Mouse (Mus musculus) liver (tissue): Measurements from ENCODE around the gene Ctnnbl1.

ENCODE experiments used
- DNase-seq: peaks from one replicate; pipeline ENCODE4 v3.0.0-alpha.2; 2020; ENCODE audit warnings: mixed read lengths

Gene Ctnnbl1

GRCm38 (mm10) chr2:157823456-157823855 is 86.3 kb downstream of the Ctnnbl1 start:
- no peak for DNase-seq

DNA sequence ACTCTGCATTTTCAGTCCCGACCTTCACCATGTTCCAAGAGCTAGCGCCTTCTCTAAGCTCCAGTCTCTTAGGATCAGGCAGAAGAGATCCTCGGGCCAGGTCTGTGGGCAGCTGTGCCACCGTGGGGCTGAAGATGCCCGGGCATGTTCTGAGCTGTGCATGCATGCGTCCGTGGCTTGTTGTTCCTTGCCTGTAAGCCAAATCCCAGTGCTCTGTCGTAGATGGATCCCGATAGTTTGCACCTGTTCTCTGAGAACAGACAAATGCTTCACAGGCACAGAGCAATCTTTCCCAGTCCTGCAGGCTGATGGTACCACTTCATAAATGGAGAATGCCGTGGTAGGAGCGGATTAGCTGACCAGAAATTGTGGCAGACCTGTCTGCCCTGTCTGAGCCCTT is 87.0 kb downstream of the Ctnnbl1 start:
- no peak for DNase-seq

DNA sequence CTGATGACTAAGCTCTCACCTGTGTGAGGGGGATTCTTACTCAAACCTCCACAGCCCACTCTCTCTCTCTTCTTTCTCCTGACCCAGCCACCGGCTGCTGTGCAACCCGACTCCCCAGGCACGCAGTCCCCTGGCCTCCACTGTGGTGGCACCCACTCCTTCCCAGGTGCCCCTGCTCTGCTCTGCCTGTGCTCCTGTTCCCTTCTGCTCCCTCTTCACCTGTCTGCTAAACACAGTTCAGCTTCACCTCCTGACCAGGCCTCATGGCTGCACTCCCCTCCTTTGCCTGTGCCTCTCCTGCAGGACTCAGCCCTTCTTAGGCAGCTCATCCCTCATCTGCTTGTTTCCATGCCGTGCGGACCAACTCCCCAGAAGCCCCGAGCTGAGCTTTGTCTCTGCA is 92.9 kb downstream of the Ctnnbl1 start:
- DNase-seq, result no peak

DNA sequence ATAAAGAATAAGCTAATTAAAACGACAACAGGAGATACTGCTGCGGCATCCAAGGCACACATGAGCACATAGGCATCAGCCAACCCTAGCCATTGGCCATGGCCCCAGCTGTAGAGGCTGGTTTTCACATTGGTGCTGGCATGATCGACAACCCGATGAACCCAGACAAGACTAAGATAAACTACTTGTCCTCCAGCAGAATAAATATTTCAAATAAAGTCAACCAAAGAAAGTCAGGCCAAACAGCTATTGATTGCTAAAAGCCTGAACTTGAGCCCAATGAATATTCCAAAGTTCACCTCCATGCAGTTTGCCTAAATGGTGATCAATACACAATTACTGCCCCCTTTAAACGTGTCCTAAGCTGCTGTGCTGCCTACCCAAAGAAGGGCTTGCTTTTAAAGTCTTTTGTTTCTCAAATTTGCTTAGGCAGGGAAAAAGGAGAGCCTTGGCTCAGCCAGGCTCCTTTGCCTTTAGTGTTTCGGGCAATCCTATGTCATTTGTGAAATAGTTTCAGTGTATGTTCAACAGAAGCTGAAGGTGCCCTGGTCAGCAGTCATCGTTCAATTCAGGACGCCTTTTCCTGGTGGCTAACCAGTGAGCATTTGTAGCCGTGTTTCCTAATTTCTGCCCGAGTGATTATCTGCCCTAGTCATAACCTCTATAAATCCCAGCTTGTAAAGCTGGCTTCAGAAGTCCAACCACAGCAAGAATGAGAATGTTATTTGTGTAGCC is 93.6 kb downstream of the Ctnnbl1 start:
- no peak for DNase-seq

- DNase-seq, result no peak
Measured at GRCm38 (mm10) chr2:157837050-157837449, 99.8 kb downstream of the Ctnnbl1 start.

- no peak for DNase-seq
Measured at GRCm38 (mm10) chr2:157838206-157838923, 101.2 kb downstream of the Ctnnbl1 start.

- DNase-seq, result no peak
Measured at GRCm38 (mm10) chr2:157840641-157841078, 103.5 kb downstream of the Ctnnbl1 start.

DNA sequence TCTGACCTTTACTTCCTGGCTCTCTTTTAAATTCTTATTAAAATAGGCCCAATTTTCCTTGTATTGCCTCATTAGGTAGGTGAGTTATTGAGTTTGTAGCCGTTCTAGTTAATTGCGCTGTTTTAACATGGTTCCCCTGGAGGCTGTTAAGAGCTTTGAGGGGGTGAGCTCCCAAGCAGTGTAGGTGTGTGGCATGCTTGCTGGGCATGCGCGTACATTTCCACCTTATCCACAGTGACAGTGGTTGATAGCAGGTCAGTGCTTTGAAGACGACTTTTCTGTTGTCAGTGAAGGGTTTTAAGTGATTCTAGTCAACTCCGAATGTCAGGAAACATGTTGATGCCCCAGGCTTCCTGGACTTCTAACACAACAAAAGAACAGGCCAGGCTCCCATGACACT is 103.9 kb downstream of the Ctnnbl1 start:
- DNase-seq, result no peak

GRCm38 (mm10) chr2:157844746-157845145 is 107.5 kb downstream of the Ctnnbl1 start:
- no peak for DNase-seq

GRCm38 (mm10) chr2:157845831-157846230 is 108.6 kb downstream of the Ctnnbl1 start:
- no peak for DNase-seq

DNA sequence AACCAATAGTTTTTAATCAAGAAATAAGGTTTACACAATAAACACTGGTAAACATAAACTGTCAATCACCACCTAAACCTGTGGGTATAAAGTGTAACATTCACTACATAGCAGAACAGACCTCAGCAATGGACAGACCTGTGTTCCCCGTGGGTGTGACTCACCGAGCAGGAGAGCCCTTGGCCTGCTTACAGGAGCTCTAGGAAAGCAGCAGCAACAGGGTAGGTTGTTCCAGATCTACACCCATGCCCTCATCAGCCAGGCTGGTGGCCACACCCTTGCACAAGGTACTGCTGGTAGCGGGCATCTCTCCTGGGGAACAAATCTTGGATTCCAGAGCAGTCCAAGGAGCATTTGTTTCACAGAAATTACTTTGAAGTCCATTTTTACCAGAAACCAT is 115.9 kb downstream of the Ctnnbl1 start:
- no peak for DNase-seq

DNA sequence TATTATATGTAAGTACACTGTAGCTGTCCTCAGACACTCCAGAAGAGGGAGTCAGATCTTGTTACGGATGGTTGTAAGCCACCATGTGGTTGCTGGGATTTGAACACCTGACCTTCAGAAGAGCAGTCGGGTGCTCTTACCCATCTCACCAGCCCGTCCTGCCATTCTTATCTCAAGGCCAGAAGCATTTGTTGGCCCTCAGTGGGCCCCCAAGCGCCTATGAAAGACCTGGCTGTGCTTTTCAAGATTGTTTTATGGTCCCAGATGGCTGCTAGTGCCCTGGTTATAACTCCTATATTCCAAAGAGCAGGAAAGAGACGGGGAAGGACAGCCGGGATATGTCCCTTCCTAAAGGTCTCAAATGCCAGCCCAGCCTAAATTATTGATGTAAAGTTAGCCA is 118.6 kb downstream of the Ctnnbl1 start:
- DNase-seq, result no peak

- DNase-seq, result no peak
Measured at GRCm38 (mm10) chr2:157857496-157857895, 120.3 kb downstream of the Ctnnbl1 start.

DNA sequence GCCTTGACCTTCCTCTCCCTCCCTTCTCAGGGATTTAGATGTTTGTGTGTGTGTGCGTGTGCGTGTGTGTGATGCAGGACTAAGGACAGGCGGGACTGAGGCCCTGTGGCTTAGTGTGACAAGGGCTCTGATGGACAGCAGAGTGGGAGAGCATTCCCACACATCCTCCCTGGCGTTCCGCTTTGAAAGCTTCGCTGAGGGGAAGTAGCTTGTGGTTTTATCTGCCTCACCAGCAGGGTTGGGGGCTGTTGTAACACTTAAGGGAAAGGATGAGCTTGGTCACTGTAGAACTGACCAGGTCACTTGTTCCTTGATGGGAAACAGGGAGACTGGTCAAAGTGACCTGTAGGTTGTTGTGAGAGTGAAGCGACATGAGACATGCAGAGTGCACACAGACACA is 121.1 kb downstream of the Ctnnbl1 start:
- no peak for DNase-seq

GRCm38 (mm10) chr2:157859046-157859701 is 122.0 kb downstream of the Ctnnbl1 start:
- no peak for DNase-seq

- no peak for DNase-seq
Measured at GRCm38 (mm10) chr2:157861273-157861944, 124.2 kb downstream of the Ctnnbl1 start.

- no peak for DNase-seq
Measured at GRCm38 (mm10) chr2:157862306-157862705, 125.1 kb downstream of the Ctnnbl1 start.

GRCm38 (mm10) chr2:157867126-157867525 is 129.9 kb downstream of the Ctnnbl1 start:
- DNase-seq, result no peak

- no peak for DNase-seq
Measured at GRCm38 (mm10) chr2:157870247-157870646, 133.0 kb downstream of the Ctnnbl1 start.

GRCm38 (mm10) chr2:157873223-157873622 is 136.0 kb downstream of the Ctnnbl1 start:
- no peak for DNase-seq

DNA sequence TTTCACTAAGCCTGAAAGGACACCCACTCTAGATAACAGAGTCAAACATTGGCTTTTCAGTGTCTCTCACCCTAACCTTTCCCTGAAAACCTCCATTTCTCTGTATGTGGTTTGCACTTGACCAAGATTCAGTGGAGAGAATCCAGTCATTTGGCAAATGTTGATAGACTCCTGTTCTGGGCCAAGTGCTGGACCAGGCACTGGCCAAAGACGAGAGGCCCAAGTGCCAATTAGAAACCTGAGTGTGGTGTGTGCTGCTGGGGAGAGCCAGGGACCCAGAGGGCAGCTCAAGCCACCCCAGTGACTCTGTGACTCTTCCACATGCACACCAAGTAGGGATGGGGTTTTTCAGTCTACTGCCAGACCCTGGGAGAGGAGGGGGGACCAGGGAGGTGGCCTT is 136.5 kb downstream of the Ctnnbl1 start:
- no peak for DNase-seq

GRCm38 (mm10) chr2:157875111-157875510 is 137.9 kb downstream of the Ctnnbl1 start:
- no peak for DNase-seq

DNA sequence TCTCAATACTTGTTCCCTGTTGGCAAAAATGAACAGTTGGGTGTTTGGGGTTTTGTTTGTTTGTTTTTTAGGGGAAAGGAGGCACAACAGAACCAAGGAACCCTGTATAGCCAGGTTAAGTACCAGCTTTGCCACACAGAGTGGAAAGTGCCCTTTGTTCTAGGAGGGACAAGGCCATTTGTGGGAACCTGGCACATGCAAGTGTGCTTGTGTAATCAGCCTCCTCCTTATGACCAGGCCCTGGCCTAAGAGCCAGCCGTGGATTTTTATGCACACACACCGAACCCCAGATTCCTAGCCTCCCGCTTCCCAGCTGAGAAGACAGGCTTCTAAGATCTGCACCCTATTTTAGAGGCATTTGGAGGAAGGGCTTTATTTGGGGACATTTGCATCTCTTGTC is 140.2 kb downstream of the Ctnnbl1 start:
- DNase-seq, result no peak
